Mouse (Mus musculus): ENCODE data around the gene Hopx. TPM values are rescaled to one million over a fixed set of nuclear protein-coding genes. Genes with fewer than 3 reads are reported as not detected.
A peak's percentile ranks its signal among the peaks of the same experiment; 100 is the strongest.

Gene Hopx
- polyA plus RNA-seq, 2 experiments, result 1.9 to 12.2 TPM

- Histone ChIP-seq H3K27me3 (ENCODE audit: control insufficient read depth, insufficient read depth, low read length) (no peaks in the 10 kb centered on the region), H3K9me3 (ENCODE audit: control insufficient read depth, low read length) (no peaks in the 10 kb centered on the region), H3K4me2 (replicated peaks; ENCODE audit: low read depth, low read length, severe bottlenecking) (0 out of 2 replicates have a peak overlapping the region, but pooled peaks have one; percentile 6), H3K9ac (ENCODE audit: low read depth, low read length, severe bottlenecking) (0 out of 2 replicates have a peak overlapping the region, but pooled peaks have one; percentile 34), H3K36me3 (ENCODE audit: control insufficient read depth, insufficient read depth, low read length) (no peaks in the 10 kb centered on the region), H3K4me3 (replicated peaks; ENCODE audit: low read length) (no peak overlapping the region), H3K27ac (replicated peaks; ENCODE audit: low read depth, low read length) (peak overlapping the region; percentile 68), H3K4me1 (ENCODE audit: control insufficient read depth, insufficient read depth, low read length) (peaks cover 17% of the 10 kb centered on the region)
- ATAC-seq (ENCODE audit: low FRiP score, low read depth), result peak; percentile 70
- 16% methylated on average over 20 of the region's 20 CpGs for WGBS
- no peak for TF ChIP-seq POLR2A (IDR thresholded peaks at IDR 0.05; ENCODE audit: borderline replicate concordance, extremely low read depth, insufficient read depth, insufficient read length)
- peak; percentile 66 for DNase-seq (ENCODE audit: low spot score)
Observed at GRCm38 (mm10) chr5:77122254-77123192, 7.6 kb upstream of the Hopx start.

- H3K27ac ChIP-seq (replicated peaks; ENCODE audit: low read depth, low read length), result no peak overlapping the region
- H3K9ac ChIP-seq (ENCODE audit: low read depth, low read length, severe bottlenecking), result no peak overlapping the region
- no peak for TF ChIP-seq POLR2A (IDR thresholded peaks at IDR 0.05; ENCODE audit: borderline replicate concordance, extremely low read depth, insufficient read depth, insufficient read length)
- H3K9me3 ChIP-seq (ENCODE audit: control insufficient read depth, low read length), result no peaks in the 10 kb centered on the region
- H3K36me3 ChIP-seq (ENCODE audit: control insufficient read depth, insufficient read depth, low read length), result no peaks in the 10 kb centered on the region
- DNase-seq (ENCODE audit: low spot score) (no peak), ATAC-seq (ENCODE audit: low FRiP score, low read depth) (no peak)
- no peak overlapping the region for H3K4me2 ChIP-seq (replicated peaks; ENCODE audit: low read depth, low read length, severe bottlenecking)
- H3K4me1 ChIP-seq (ENCODE audit: control insufficient read depth, insufficient read depth, low read length), result peaks cover 19% of the 10 kb centered on the region
- no peak overlapping the region for H3K4me3 ChIP-seq (replicated peaks; ENCODE audit: low read length)
- no peaks in the 10 kb centered on the region for H3K27me3 ChIP-seq (ENCODE audit: control insufficient read depth, insufficient read depth, low read length)
- 90% methylated on average over 7 of the region's 7 CpGs for WGBS
Observed at GRCm38 (mm10) chr5:77120701-77121100, 5.8 kb upstream of the Hopx start.

- no peak for TF ChIP-seq POLR2A (IDR thresholded peaks at IDR 0.05; ENCODE audit: borderline replicate concordance, extremely low read depth, insufficient read depth, insufficient read length)
- 78% methylated on average over 19 of the region's 19 CpGs for WGBS
- Histone ChIP-seq H3K27me3 (ENCODE audit: control insufficient read depth, insufficient read depth, low read length) (no peaks in the 10 kb centered on the region), H3K36me3 (ENCODE audit: control insufficient read depth, insufficient read depth, low read length) (no peaks in the 10 kb centered on the region), H3K4me3 (replicated peaks; ENCODE audit: low read length) (no peak overlapping the region), H3K4me1 (ENCODE audit: control insufficient read depth, insufficient read depth, low read length) (peaks cover 23% of the 10 kb centered on the region), H3K4me2 (replicated peaks; ENCODE audit: low read depth, low read length, severe bottlenecking) (no peak overlapping the region), H3K27ac (replicated peaks; ENCODE audit: low read depth, low read length) (no peak overlapping the region), H3K9ac (ENCODE audit: low read depth, low read length, severe bottlenecking) (no peak overlapping the region), H3K9me3 (ENCODE audit: control insufficient read depth, low read length) (no peaks in the 10 kb centered on the region)
- ATAC-seq (ENCODE audit: low FRiP score, low read depth) (no peak), DNase-seq (ENCODE audit: low spot score) (no peak)
Observed at GRCm38 (mm10) chr5:77119475-77120422, 4.8 kb upstream of the Hopx start.

GRCm38 (mm10) chr5:77115732-77116131, 811 bp upstream of the Hopx start:
- no peak for TF ChIP-seq POLR2A (IDR thresholded peaks at IDR 0.05; ENCODE audit: borderline replicate concordance, extremely low read depth, insufficient read depth, insufficient read length)
- ATAC-seq (ENCODE audit: low FRiP score, low read depth) (no peak), DNase-seq (ENCODE audit: low spot score) (no peak)
- Histone ChIP-seq H3K27ac (replicated peaks; ENCODE audit: low read depth, low read length) (no peak overlapping the region), H3K4me2 (replicated peaks; ENCODE audit: low read depth, low read length, severe bottlenecking) (no peak overlapping the region), H3K36me3 (ENCODE audit: control insufficient read depth, insufficient read depth, low read length) (no peaks in the 10 kb centered on the region), H3K4me1 (ENCODE audit: control insufficient read depth, insufficient read depth, low read length) (peaks cover 6% of the 10 kb centered on the region; the same call in 1 of the 2 replicates), H3K27me3 (ENCODE audit: control insufficient read depth, insufficient read depth, low read length) (no peaks in the 10 kb centered on the region), H3K9me3 (ENCODE audit: control insufficient read depth, low read length) (no peaks in the 10 kb centered on the region), H3K4me3 (replicated peaks; ENCODE audit: low read length) (no peak overlapping the region), H3K9ac (ENCODE audit: low read depth, low read length, severe bottlenecking) (no peak overlapping the region)
- 70% methylated on average over 9 of the region's 9 CpGs for WGBS

GRCm38 (mm10) chr5:77113773-77114172, 1.1 kb downstream of the Hopx start:
- ATAC-seq (ENCODE audit: low FRiP score, low read depth), result no peak
- Histone ChIP-seq H3K36me3 (ENCODE audit: control insufficient read depth, insufficient read depth, low read length) (no peaks in the 10 kb centered on the region), H3K9ac (ENCODE audit: low read depth, low read length, severe bottlenecking) (no peak overlapping the region), H3K4me3 (replicated peaks; ENCODE audit: low read length) (no peak overlapping the region), H3K27me3 (ENCODE audit: control insufficient read depth, insufficient read depth, low read length) (no peaks in the 10 kb centered on the region), H3K9me3 (ENCODE audit: control insufficient read depth, low read length) (no peaks in the 10 kb centered on the region), H3K27ac (replicated peaks; ENCODE audit: low read depth, low read length) (no peak overlapping the region), H3K4me2 (replicated peaks; ENCODE audit: low read depth, low read length, severe bottlenecking) (no peak overlapping the region), H3K4me1 (ENCODE audit: control insufficient read depth, insufficient read depth, low read length) (peaks cover 6% of the 10 kb centered on the region; the same call in 1 of the 2 replicates)
- no peak for TF ChIP-seq POLR2A (IDR thresholded peaks at IDR 0.05; ENCODE audit: borderline replicate concordance, extremely low read depth, insufficient read depth, insufficient read length)
- DNase-seq (ENCODE audit: low spot score), result no peak
- WGBS, result 70% methylated on average over 3 of the region's 3 CpGs

Data from limb, embryonic 14.5 days (tissue).